Mouse (Mus musculus) liver, postnatal 0 days (tissue): Measurements from ENCODE around the gene Agpat1.

ENCODE experiments used
- CTCF ChIP-seq: sonication (generic); IDR thresholded peaks from 2 replicates; pipeline ENCODE4 v1.5.1; 2016; ENCODE audit warnings: antibody characterized with exemption, low read depth
- EP300 ChIP-seq: IDR thresholded peaks from 2 replicates; pipeline ENCODE4 v1.6.1; 2016; ENCODE audit warnings: antibody characterized with exemption, low read depth, mild to moderate bottlenecking

GRCm38 (mm10) chr17:34576577-34576976, 27.5 kb upstream of the Agpat1 start:
- TF ChIP-seq CTCF (no peak), EP300 (no peak)
